Mouse (Mus musculus) heart, adult 2 months (tissue): ENCODE results near the gene Itpkb.
A peak's percentile ranks its signal among the peaks of the same experiment; 100 is the strongest.

Experiments used
- CTCF ChIP-seq: fragments of 200-600 bp; IDR thresholded peaks from 2 replicates; pipeline ENCODE4 v1.8.1; 2022; ENCODE audit warnings: antibody characterized with exemption, mild to moderate bottlenecking, moderate library complexity
- EP300 ChIP-seq: fragments of 200-500 bp; IDR thresholded peaks from 2 replicates; pipeline ENCODE4 v1.6.1; 2011; ENCODE audit warnings: low read depth, low read length, control low read depth; ENCODE audit not compliant: insufficient read depth
- POLR2A ChIP-seq: fragments of 200-500 bp; IDR thresholded peaks from 2 replicates; pipeline ENCODE4 v1.6.1; 2011; ENCODE audit warnings: mild to moderate bottlenecking, low read depth, low read length, control low read depth; ENCODE audit not compliant: insufficient read depth

DNA sequence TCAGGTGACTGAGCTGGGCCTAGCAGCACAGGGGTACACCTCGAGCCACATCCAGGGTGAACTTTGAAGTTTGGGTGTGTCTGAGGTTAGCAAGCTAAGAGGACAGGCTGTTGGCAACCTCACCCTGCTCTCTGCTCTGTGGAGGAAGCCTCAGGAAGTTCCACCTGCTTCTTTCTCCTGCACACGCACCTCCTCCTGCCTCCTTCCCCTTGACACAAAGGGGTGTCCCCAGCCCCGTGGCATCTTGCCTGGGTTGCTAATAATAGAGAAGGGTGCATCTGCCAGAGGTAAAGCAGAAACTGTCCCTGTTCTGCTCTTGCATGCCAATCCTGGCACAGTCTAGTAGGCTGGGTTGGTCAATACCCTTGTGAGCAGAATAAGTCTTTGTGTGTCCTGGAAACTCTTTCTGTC is 60.0 kb downstream of the Itpkb start:
- peak; percentile 65; the same call in 1 of the 2 replicates for TF ChIP-seq EP300
- TF ChIP-seq CTCF, result no peak
- no peak; the same call in 1 of the 2 replicates for TF ChIP-seq POLR2A
